8 mouse cellular contexts compared by ENCODE assay signal in genomic region chr13:94709691-94710573, GRCm38 (mm10).
DNase-seq lines count a peak whose midpoint lies in the region; ATAC-seq and TF ChIP-seq lines count a peak whose summit lies in the region.

No protein-coding gene starts in this region.

- WGBS in hindbrain, embryonic 12.5 days = under 1% methylated on average over 48 of the region's 50 CpGs
- 1% methylated on average over 50 of the region's 50 CpGs for WGBS in liver, embryonic 12.5 days (ENCODE audit: insufficient replicate concordance)
- WGBS in neural tube, embryonic 12.5 days = under 1% methylated on average over 50 of the region's 50 CpGs

- 0 out of 2 replicates have a peak, but pooled peaks have one; percentile 22 for TF ChIP-seq CTCF in embryonic fibroblast, embryonic 13.5 days (IDR thresholded peaks at IDR 0.05; ENCODE audit: borderline replicate concordance, insufficient read depth, low read length)

- H3K9ac ChIP-seq in hindbrain, embryonic 12.5 days = no peak overlapping the region
- no peak overlapping the region for H3K9ac ChIP-seq in liver, embryonic 12.5 days
- H3K9ac ChIP-seq in neural tube, embryonic 12.5 days = peak overlapping the region; percentile 21; the same call in 1 of the 2 replicates

- H3K4me1 ChIP-seq in embryonic fibroblast, embryonic 13.5 days (ENCODE audit: control insufficient read depth, insufficient read depth, low read length) = no peaks in the 10 kb centered on the region
- H3K4me1 ChIP-seq in hindbrain, embryonic 12.5 days = peaks cover 27% of the 10 kb centered on the region
- no peaks in the 10 kb centered on the region for H3K4me1 ChIP-seq in liver, embryonic 12.5 days
- peaks cover 30% of the 10 kb centered on the region for H3K4me1 ChIP-seq in neural tube, embryonic 12.5 days

- H3K27ac ChIP-seq in embryonic fibroblast, embryonic 13.5 days (ENCODE audit: insufficient read depth, low read length) = no peak overlapping the region
- peak overlapping the region; percentile 72; the same call in 1 of the 2 replicates for H3K27ac ChIP-seq in hindbrain, embryonic 12.5 days
- H3K27ac ChIP-seq in liver, embryonic 12.5 days = no peak overlapping the region
- no peak overlapping the region for H3K27ac ChIP-seq in neural tube, embryonic 12.5 days

- H3K4me2 ChIP-seq in hindbrain, embryonic 12.5 days (replicated peaks) = peak overlapping the region; percentile 43
- H3K4me2 ChIP-seq in liver, embryonic 12.5 days = peak overlapping the region; percentile 55
- H3K4me2 ChIP-seq in neural tube, embryonic 12.5 days (replicated peaks) = peak overlapping the region; percentile 48

- ATAC-seq in hindbrain, embryonic 12.5 days (ENCODE audit: low FRiP score) = peak; percentile 72
- ATAC-seq in liver, embryonic 12.5 days = no peak
- ATAC-seq in neural tube, embryonic 12.5 days (ENCODE audit: low FRiP score, low read depth) = peak; percentile 35; the same call in 1 of the 2 replicates
- ATAC-seq in cerebellum, adult (ENCODE audit: insufficient number of reproducible peaks, low FRiP score, low TSS enrichment) = no peak

- H3K4me3 ChIP-seq in embryonic fibroblast, embryonic 13.5 days (ENCODE audit: insufficient read depth, low read length) = peak overlapping the region; percentile 15
- peak overlapping the region; percentile 18 for H3K4me3 ChIP-seq in hindbrain, embryonic 12.5 days
- H3K4me3 ChIP-seq in liver, embryonic 12.5 days = peak overlapping the region; percentile 28
- H3K4me3 ChIP-seq in neural tube, embryonic 12.5 days = peak overlapping the region; percentile 13

- no peak for TF ChIP-seq POLR2A in embryonic fibroblast, embryonic 13.5 days (IDR thresholded peaks at IDR 0.05; ENCODE audit: low read depth, low read length)

- H3K36me3 ChIP-seq in hindbrain, embryonic 12.5 days = no peaks in the 10 kb centered on the region
- H3K36me3 ChIP-seq in liver, embryonic 12.5 days = no peaks in the 10 kb centered on the region
- no peaks in the 10 kb centered on the region for H3K36me3 ChIP-seq in neural tube, embryonic 12.5 days

- H3K9me3 ChIP-seq in hindbrain, embryonic 12.5 days (replicated peaks) = no peaks in the 10 kb centered on the region
- H3K9me3 ChIP-seq in liver, embryonic 12.5 days (replicated peaks) = no peaks in the 10 kb centered on the region
- H3K9me3 ChIP-seq in neural tube, embryonic 12.5 days = no peaks in the 10 kb centered on the region

- peaks cover 88% of the 10 kb centered on the region for H3K27me3 ChIP-seq in hindbrain, embryonic 12.5 days
- H3K27me3 ChIP-seq in liver, embryonic 12.5 days (replicated peaks) = peaks cover 89% of the 10 kb centered on the region
- peaks cover 91% of the 10 kb centered on the region for H3K27me3 ChIP-seq in neural tube, embryonic 12.5 days (replicated peaks)

- peak; percentile 17 for DNase-seq in right cerebral cortex, postnatal 4 days
- DNase-seq in right cerebral cortex, adult 18-20 months = no peak
- no peak for DNase-seq in thymus, postnatal 36 days

Comparison
In these comparisons a context has a peak if more than half of its experiments do, and no peak if none do; other contexts are left out.
1. ATAC-seq: peak in hindbrain, embryonic 12.5 days (single experiment) and neural tube, embryonic 12.5 days (single experiment); none in liver, embryonic 12.5 days (single experiment) and cerebellum, adult (single experiment).
2. Peak in every context shown above with its lines, with median percentiles within 50 percentile points of each other: H3K4me3 ChIP-seq and H3K4me2 ChIP-seq.